Mouse (Mus musculus): ENCODE measurements around the gene Orai2.
"Not testable (repeated sequence)": the region's sequence is repeated elsewhere in the genome, so short reads cannot be mapped to it uniquely, and the experiment has no call there.

Orai2 gene

GRCm38 (mm10) chr5:136173606-136174463, 3.3 kb upstream of the Orai2 start:
- in situ Hi-C loops (cut with MboI; ENCODE audit: low sequenced_read_pairs), result no loop called here

GRCm38 (mm10) chr5:136172939-136173338, 2.4 kb upstream of the Orai2 start:
- in situ Hi-C loops (cut with MboI; ENCODE audit: low sequenced_read_pairs), result no loop called here

- in situ Hi-C loops (cut with MboI; ENCODE audit: low sequenced_read_pairs), result no loop called here
Measured at GRCm38 (mm10) chr5:136171363-136172341, 1.1 kb upstream of the Orai2 start.

- in situ Hi-C loops (cut with MboI; ENCODE audit: low sequenced_read_pairs), result no loop called here
Measured at GRCm38 (mm10) chr5:136169626-136170511, 644 bp downstream of the Orai2 start.

- in situ Hi-C loops (cut with MboI; ENCODE audit: low sequenced_read_pairs), result no loop called here
Measured at GRCm38 (mm10) chr5:136168071-136168470, 2.4 kb downstream of the Orai2 start.

GRCm38 (mm10) chr5:136167296-136167695, 3.2 kb downstream of the Orai2 start:
- in situ Hi-C loops (cut with MboI; ENCODE audit: low sequenced_read_pairs), result no loop called here

GRCm38 (mm10) chr5:136165246-136165645, 5.3 kb downstream of the Orai2 start:
- in situ Hi-C loops (cut with MboI; ENCODE audit: low sequenced_read_pairs), result no loop called here

DNA sequence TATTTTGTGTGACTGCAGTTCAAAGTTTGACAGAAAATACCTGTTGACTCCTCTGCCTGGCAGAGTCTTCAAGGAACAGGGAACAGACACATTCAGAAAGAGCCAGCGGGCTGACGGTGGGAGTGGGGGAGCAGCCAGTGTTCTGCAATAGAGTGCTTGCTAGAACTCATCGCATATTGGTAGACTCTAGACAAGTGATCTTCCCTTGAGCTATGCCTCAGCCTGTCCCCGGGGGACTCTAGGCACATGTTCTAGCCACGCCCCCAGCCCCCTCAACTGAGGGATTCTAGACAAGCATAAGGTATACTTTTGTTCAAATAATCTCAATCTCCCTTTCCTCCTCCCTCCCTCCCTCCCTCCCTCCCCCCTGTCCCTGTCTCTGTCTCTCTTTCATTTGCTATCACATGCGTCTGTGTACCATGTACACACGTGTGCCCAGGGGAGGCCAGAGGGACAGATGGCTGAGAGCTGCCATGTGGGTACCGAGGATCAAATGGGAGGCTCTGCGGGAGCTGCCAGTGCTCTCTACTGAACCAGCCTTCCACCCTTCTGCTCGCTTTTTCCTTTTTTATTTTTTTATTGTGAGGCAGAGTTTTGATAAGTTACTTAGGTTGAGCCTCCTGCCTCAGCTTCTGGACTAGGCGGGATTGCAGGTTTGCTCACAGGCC, 6.6 kb downstream of the Orai2 start:
- in situ Hi-C loops (cut with MboI; ENCODE audit: low sequenced_read_pairs), result no loop called here

DNA sequence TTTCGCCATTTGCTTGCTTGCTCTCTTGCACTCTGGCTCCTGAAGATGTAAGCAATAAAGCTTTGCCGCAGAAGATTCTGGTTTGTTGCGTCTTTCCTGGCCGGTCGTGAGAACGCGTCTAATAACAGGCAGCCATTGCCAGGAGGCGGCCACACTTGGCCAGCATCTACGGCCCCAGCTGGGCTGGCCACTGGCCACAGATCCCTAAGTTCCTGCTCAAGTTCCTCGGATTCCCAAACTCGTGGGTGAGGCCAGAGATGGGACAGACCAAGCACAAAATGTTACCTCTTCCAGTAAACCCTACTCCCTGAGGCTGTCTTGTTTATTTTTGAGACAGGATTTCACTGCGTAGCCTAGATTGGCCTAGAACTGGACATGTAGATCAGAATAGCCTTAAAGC, 10.4 kb downstream of the Orai2 start:
- in situ Hi-C loops (cut with MboI; ENCODE audit: low sequenced_read_pairs), result not testable (repeated sequence)

DNA sequence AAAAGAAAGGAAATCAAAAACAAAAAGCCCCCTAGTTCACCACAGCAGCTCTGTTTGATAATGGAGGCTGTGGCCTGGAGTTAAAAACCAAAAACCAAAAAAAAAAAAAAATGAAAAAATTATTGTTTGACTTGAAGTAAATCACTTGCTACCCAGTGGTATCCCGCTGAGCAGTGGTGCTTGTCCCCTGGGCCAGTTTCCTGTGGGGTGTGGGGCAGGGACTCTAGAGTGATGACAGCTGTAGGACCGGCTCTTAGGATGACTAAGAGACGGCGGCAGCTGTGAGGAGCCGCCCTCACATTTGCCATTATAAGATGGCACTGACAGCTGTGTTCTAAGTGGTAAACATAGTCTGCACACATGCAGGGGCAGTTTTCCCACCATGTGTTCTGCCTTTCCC, 15.1 kb downstream of the Orai2 start:
- in situ Hi-C loops (cut with MboI; ENCODE audit: low sequenced_read_pairs), result no loop called here

DNA sequence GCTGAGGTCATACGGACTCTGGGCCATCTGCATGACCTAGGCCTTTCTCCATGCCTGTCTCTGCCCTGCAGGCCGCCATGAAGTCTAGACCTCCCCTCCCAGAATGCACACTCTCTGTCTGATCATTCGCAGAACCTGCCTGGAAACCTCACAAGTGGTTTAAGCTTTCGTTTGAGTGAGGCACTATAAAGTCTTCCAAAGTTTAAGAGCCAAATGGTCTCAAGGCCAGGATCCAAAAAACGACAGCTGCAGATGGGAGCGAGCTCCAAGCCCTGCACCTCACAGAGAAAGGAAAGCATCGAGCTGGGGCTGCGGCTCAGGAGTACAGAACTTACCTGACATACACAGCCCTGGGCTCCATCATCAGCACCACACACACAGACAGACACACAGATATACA, 18.1 kb downstream of the Orai2 start:
- in situ Hi-C loops (cut with MboI; ENCODE audit: low sequenced_read_pairs), result no loop called here

GRCm38 (mm10) chr5:136149134-136149576, 21.4 kb downstream of the Orai2 start:
- in situ Hi-C loops (cut with MboI; ENCODE audit: low sequenced_read_pairs), result not testable (repeated sequence)

GRCm38 (mm10) chr5:136147704-136148103, 22.8 kb downstream of the Orai2 start:
- in situ Hi-C loops (cut with MboI; ENCODE audit: low sequenced_read_pairs), result no loop called here

GRCm38 (mm10) chr5:136146936-136147335, 23.6 kb downstream of the Orai2 start:
- in situ Hi-C loops (cut with MboI; ENCODE audit: low sequenced_read_pairs), result no loop called here

DNA sequence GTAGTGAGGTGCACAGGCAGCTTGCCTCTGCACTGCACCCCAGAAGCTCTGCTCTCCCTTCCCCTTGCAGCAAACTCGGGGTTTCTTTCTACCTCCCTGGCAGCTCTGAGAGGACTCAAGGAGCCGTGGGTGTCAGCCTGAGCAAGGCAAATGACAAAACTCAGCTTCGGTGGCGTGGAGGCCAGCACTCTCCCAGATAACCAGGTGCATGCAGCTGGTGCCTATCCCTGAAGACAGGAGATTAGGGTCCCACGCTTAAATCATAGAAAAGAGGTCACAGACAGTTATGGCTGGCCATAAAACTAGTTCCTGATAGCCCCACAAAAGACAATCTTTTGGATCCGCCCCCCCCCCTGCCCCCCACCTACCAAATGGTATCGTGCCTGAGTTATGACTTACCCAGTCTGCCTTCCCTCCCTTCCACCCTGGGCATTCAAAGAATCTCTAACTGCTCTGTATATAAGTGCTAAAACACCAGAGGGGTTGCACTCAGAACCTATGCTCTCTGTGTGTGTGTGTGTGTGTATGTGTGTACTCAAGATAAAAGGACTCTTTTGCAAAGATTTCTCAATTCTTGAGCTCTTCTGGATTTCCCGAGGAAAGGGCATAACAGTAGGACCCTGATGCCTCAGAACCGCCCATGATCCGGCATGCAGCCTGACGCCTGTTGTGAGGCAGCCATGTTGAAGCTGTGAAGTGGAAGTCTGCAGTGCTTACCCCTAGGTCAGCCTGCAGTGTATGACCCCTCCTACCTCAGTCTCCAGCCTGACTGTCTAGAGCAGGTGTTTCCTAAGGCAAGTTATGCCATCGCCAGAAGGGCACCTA, 25.7 kb downstream of the Orai2 start:
- in situ Hi-C loops (cut with MboI; ENCODE audit: low sequenced_read_pairs), result no loop called here

- in situ Hi-C loops (cut with MboI; ENCODE audit: low sequenced_read_pairs), result no loop called here
Measured at GRCm38 (mm10) chr5:136143161-136143755, 27.3 kb downstream of the Orai2 start.

GRCm38 (mm10) chr5:136142746-136143145, 27.8 kb downstream of the Orai2 start:
- in situ Hi-C loops (cut with MboI; ENCODE audit: low sequenced_read_pairs), result no loop called here

DNA sequence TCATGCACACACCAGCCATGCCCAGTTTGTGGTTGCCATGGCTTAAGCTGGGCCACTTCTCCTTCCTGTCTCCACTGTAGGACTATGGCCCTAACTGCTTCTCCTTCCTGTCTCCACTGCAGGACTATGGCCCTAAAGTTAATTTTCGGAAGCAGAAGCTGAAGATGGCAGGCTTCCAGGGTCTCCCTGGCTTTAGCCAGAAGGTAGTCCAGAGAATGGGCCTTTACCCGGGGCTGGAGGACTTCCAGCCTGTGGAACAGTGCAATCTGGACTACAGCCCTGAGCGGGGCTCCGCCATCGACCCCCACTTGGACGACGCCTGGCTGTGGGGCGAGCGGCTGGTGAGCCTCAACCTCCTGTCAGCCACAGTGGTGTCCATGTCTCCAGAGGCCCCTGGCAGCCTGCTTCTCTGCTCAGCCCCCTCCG, 30.4 kb downstream of the Orai2 start:
- in situ Hi-C loops (cut with MboI; ENCODE audit: low sequenced_read_pairs), result no loop called here

DNA sequence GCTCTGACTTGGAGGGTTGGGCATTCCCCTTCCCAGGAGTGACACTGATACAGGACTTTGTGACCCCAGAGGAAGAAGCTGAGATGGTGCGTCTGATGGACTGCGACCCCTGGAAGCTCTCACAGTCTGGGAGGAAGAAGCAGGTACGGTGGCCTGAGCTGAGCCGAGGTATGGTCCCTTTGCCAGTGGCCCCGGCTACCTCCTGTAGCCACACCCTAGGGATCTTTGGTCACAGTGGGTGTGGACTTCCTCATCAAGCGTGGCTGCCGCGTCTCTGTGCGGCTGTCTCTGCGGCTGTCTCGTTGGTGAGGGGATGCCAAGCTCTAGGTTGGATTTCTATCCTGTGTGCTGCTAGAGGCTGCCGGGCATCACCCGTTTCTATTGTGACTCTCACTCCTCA, 31.1 kb downstream of the Orai2 start:
- in situ Hi-C loops (cut with MboI; ENCODE audit: low sequenced_read_pairs), result no loop called here
